Mouse (Mus musculus) heart, adult 2 months (tissue): ENCODE data around the gene Csmd2. TPM values are rescaled to one million over a fixed set of nuclear protein-coding genes. Genes with fewer than 3 reads are reported as not detected.

Source experiments
- DNase-seq, 2 experiments: peaks; one replicate each; pipeline ENCODE4 v3.0.0; 2021
- H3K27ac ChIP-seq: fragments of 200-600 bp; 2 replicates; pipeline ENCODE4 v1.8.1; 2022
- H3K27me3 ChIP-seq: fragments of 200-500 bp; 2 replicates; pipeline ENCODE4 v1.6.1; 2012; ENCODE audit warnings: mild to moderate bottlenecking, low read length, inconsistent platforms, mixed read lengths; ENCODE audit not compliant: control insufficient read depth, insufficient read depth
- H3K36me3 ChIP-seq: fragments of 200-500 bp; 2 replicates; pipeline ENCODE4 v1.6.1; 2012; ENCODE audit warnings: low read length, inconsistent platforms; ENCODE audit not compliant: control insufficient read depth, insufficient read depth
- H3K4me1 ChIP-seq: fragments of 200-500 bp; 2 replicates; pipeline ENCODE4 v1.6.1; 2011; ENCODE audit warnings: low read length; ENCODE audit not compliant: control insufficient read depth, insufficient read depth
- H3K4me3 ChIP-seq: fragments of 200-600 bp; 2 replicates; pipeline ENCODE4 v1.8.1; 2022
- H3K79me2 ChIP-seq: fragments of 200-500 bp; replicated peaks from 2 replicates; pipeline ENCODE4 v1.6.1; 2012; ENCODE audit warnings: mild to moderate bottlenecking, inconsistent platforms, low read length, moderate library complexity, mixed read lengths; ENCODE audit not compliant: control insufficient read depth, insufficient read depth
- H3K9ac ChIP-seq: fragments of 200-500 bp; 2 replicates; pipeline ENCODE4 v1.6.1; 2012; ENCODE audit warnings: low read depth, mild to moderate bottlenecking, control low read depth, inconsistent platforms, low read length, mixed read lengths
- CTCF ChIP-seq: fragments of 200-600 bp; IDR thresholded peaks from 2 replicates; pipeline ENCODE4 v1.8.1; 2022; ENCODE audit warnings: antibody characterized with exemption, mild to moderate bottlenecking, moderate library complexity
- EP300 ChIP-seq: fragments of 200-500 bp; IDR thresholded peaks from 2 replicates; pipeline ENCODE4 v1.6.1; 2011; ENCODE audit warnings: low read depth, low read length, control low read depth; ENCODE audit not compliant: insufficient read depth
- POLR2A ChIP-seq: fragments of 200-500 bp; IDR thresholded peaks from 2 replicates; pipeline ENCODE4 v1.6.1; 2011; ENCODE audit warnings: mild to moderate bottlenecking, low read depth, low read length, control low read depth; ENCODE audit not compliant: insufficient read depth
- WGBS: fragments of 180-500 bp; shearing (Covaris S2); methylation state at CpG from one replicate; pipeline ENCODE4 v1.1.7; 2018; 5-methylcytosine and 5-hydroxymethylcytosine counted together
- intact Hi-C: fragments of 180-260 bp; cut with DNase I; formaldehyde crosslinking; loops from one replicate; pipeline ENCODE4 v1.15.1; 2025
- polyA plus RNA-seq: library from polyadenylated mRNA; depleted of rRNA; stranded (reverse); fragments of >200 nt; gene quantifications from 2 replicates; pipeline ENCODE4 v1.2.3, GENCODE M21; 2012
- total RNA-seq, 2 experiments: library from RNA; stranded (reverse); gene quantifications; 2 replicates each; pipeline ENCODE4 v1.2.3; 2021

The Csmd2 gene
- total and polyA plus RNA-seq, 3 experiments, result not detected

GRCm38 (mm10) chr4:128245201-128245600, 257.5 kb downstream of the Csmd2 start:
- intact Hi-C loops, result no loop called here
- H3K9ac ChIP-seq, result no peak overlapping the region
- no peak for DNase-seq
- H3K27ac ChIP-seq, result no peak overlapping the region
- no peaks in the 10 kb centered on the region; the same call in 1 of the 2 replicates for H3K27me3 ChIP-seq
- no peaks in the 10 kb centered on the region for H3K4me1 ChIP-seq
- 36% methylated on average over 2 of the region's 2 CpGs for WGBS
- TF ChIP-seq CTCF (no peak), POLR2A (no peak)
- no peaks in the 10 kb centered on the region for H3K36me3 ChIP-seq
- no peak overlapping the region for H3K4me3 ChIP-seq
- no peaks in the 10 kb centered on the region for H3K79me2 ChIP-seq

- no peaks in the 10 kb centered on the region for H3K36me3 ChIP-seq
- H3K27ac ChIP-seq, result no peak overlapping the region
- peak in 1 of 2 experiments; percentile 20 for DNase-seq
- TF ChIP-seq EP300, result no peak
- no peak for TF ChIP-seq CTCF
- TF ChIP-seq POLR2A, result no peak
- no peak overlapping the region for H3K9ac ChIP-seq
- no peaks in the 10 kb centered on the region for H3K27me3 ChIP-seq
- H3K4me3 ChIP-seq, result no peak overlapping the region
- no peaks in the 10 kb centered on the region for H3K4me1 ChIP-seq
- intact Hi-C loops, result no loop called here
- 9% methylated on average over 5 of the region's 5 CpGs for WGBS
- H3K79me2 ChIP-seq, result no peaks in the 10 kb centered on the region
Measured at GRCm38 (mm10) chr4:128248676-128249075, 261.0 kb downstream of the Csmd2 start.

GRCm38 (mm10) chr4:128259211-128259610, 271.6 kb downstream of the Csmd2 start:
- Histone ChIP-seq H3K79me2 (no peaks in the 10 kb centered on the region), H3K4me3 (no peak overlapping the region), H3K4me1 (no peaks in the 10 kb centered on the region), H3K9ac (no peak overlapping the region), H3K36me3 (no peaks in the 10 kb centered on the region), H3K27ac (no peak overlapping the region), H3K27me3 (no peaks in the 10 kb centered on the region)
- no peak for TF ChIP-seq POLR2A
- TF ChIP-seq EP300, result no peak
- no peak for TF ChIP-seq CTCF
- DNase-seq, result no peak
- WGBS, result 78% methylated on average over 5 of the region's 5 CpGs
- intact Hi-C loops, result no loop called here

- H3K9ac ChIP-seq, result no peak within 1 kb of the TSS
- intact Hi-C loops, result no loop called here
- H3K27ac ChIP-seq, result no peak within 1 kb of the TSS
- no peak for DNase-seq
- WGBS, result 61% methylated on average over 8 of the region's 8 CpGs
- H3K79me2 ChIP-seq, result no peaks in the 10 kb centered on the region
- H3K4me3 ChIP-seq, result no peak within 1 kb of the TSS
- no peaks in the 10 kb centered on the region for H3K27me3 ChIP-seq
- TF ChIP-seq CTCF (no peak), POLR2A (no peak), EP300 (no peak)
- no peaks in the 10 kb centered on the region for H3K36me3 ChIP-seq
- H3K4me1 ChIP-seq, result no peaks in the 10 kb centered on the region
Measured at GRCm38 (mm10) chr4:128260907-128261560, 273.4 kb downstream of the Csmd2 start, which contains the start of gene Hmgb4. TSS of gene Hmgb4 (minus strand) at chr4:128260957.

GRCm38 (mm10) chr4:128264491-128264890, 276.8 kb downstream of the Csmd2 start:
- Histone ChIP-seq H3K27ac (no peak overlapping the region), H3K27me3 (no peaks in the 10 kb centered on the region), H3K9ac (no peak overlapping the region), H3K4me1 (peaks cover 1% of the 10 kb centered on the region; the same call in 1 of the 2 replicates), H3K4me3 (no peak overlapping the region), H3K79me2 (no peaks in the 10 kb centered on the region), H3K36me3 (no peaks in the 10 kb centered on the region)
- 79% methylated on average over 5 of the region's 5 CpGs for WGBS
- DNase-seq, result no peak
- intact Hi-C loops, result no loop called here
- TF ChIP-seq EP300 (no peak), CTCF (no peak), POLR2A (no peak)

GRCm38 (mm10) chr4:128265341-128265740, 277.7 kb downstream of the Csmd2 start:
- intact Hi-C loops, result no loop called here
- Histone ChIP-seq H3K4me3 (no peak overlapping the region), H3K4me1 (peaks cover 1% of the 10 kb centered on the region; the same call in 1 of the 2 replicates), H3K27ac (no peak overlapping the region), H3K36me3 (no peaks in the 10 kb centered on the region), H3K27me3 (no peaks in the 10 kb centered on the region), H3K79me2 (no peaks in the 10 kb centered on the region), H3K9ac (no peak overlapping the region)
- no peak for TF ChIP-seq CTCF
- no peak for TF ChIP-seq POLR2A
- no peak for TF ChIP-seq EP300
- DNase-seq, result peak in 1 of 2 experiments; percentile 4
- WGBS, result 60% methylated on average over 3 of the region's 3 CpGs
